In the genomic region with DNA sequence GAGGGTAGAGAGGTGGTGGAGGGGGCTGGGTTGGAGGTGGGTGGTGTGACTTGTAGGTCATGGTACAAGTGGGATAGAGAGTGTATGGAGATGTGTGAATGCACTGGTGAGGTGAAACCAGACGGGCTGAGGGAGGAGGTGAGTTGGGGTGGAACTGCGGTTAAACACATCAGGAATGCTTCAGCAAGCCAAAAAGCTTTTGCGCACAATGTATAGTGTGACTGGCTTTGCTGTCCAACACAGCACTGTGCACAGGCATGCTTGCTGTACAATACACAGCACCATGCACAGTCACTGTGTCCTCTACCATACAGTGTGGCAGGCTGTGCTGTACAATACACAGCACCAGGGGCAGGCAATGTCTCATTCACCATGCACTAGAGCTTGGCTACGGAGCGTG, we compare ENCODE assay signal across 14 mouse cellular contexts.
DNase-seq lines count a peak whose midpoint lies in the region; ATAC-seq lines count a peak whose summit lies in the region.
"Had no signal": no experiment of that assay in that cellular context is flagged by ENCODE, and none has a peak within 500 bp of the region (broad histone marks: within the 10 kb centered on the region; RNA-seq: fewer than 3 reads in every experiment).

No protein-coding gene starts in this region.

- no peak overlapping the region for H3K4me2 ChIP-seq in hindbrain, embryonic 12.5 days (replicated peaks)
- H3K4me2 ChIP-seq in hindbrain, embryonic 14.5 days (replicated peaks), result no peak overlapping the region
- H3K4me2 ChIP-seq in midbrain, embryonic 15.5 days, result no peak overlapping the region
- no peak overlapping the region for H3K4me2 ChIP-seq in heart, embryonic 11.5 days
- H3K4me2 ChIP-seq: embryonic facial prominence, embryonic 15.5 days; heart, embryonic 15.5 days had no signal

- no peak overlapping the region for H3K9ac ChIP-seq in hindbrain, embryonic 12.5 days
- H3K9ac ChIP-seq in hindbrain, embryonic 14.5 days, result no peak overlapping the region
- no peak overlapping the region for H3K9ac ChIP-seq in midbrain, embryonic 15.5 days
- H3K9ac ChIP-seq in heart, embryonic 11.5 days (ENCODE audit: low read depth, low read length), result no peak overlapping the region
- H3K9ac ChIP-seq: embryonic facial prominence, embryonic 15.5 days; heart, embryonic 15.5 days had no signal

- H3K36me3 ChIP-seq in hindbrain, embryonic 10.5 days, result no peaks in the 10 kb centered on the region
- no peaks in the 10 kb centered on the region for H3K36me3 ChIP-seq in hindbrain, embryonic 12.5 days
- no peaks in the 10 kb centered on the region for H3K36me3 ChIP-seq in hindbrain, embryonic 14.5 days (replicated peaks; ENCODE audit: control insufficient read depth, insufficient read depth)
- no peaks in the 10 kb centered on the region for H3K36me3 ChIP-seq in midbrain, embryonic 15.5 days (replicated peaks)
- H3K36me3 ChIP-seq in heart, embryonic 10.5 days, result no peaks in the 10 kb centered on the region
- no peaks in the 10 kb centered on the region for H3K36me3 ChIP-seq in heart, embryonic 11.5 days (ENCODE audit: control insufficient read depth, insufficient read depth, low read length)
- H3K36me3 ChIP-seq: embryonic facial prominence, embryonic 15.5 days; heart, embryonic 15.5 days had no signal

- no peak for DNase-seq in hindbrain, embryonic 10.5 days (ENCODE audit: low spot score)
- peak; percentile 69 for DNase-seq in brain, adult 2 months (ENCODE audit: low read depth, low spot score)
- no peak for DNase-seq in hindbrain, embryonic 14.5 days (ENCODE audit: low spot score)
- DNase-seq in heart, embryonic 10.5 days (ENCODE audit: low spot score), result no peak
- DNase-seq: cerebellum, adult 9-11 months; gastrocnemius, postnatal 14 days; liver had no signal

- ATAC-seq in hindbrain, embryonic 12.5 days (ENCODE audit: low FRiP score), result no peak
- ATAC-seq in hindbrain, embryonic 14.5 days (ENCODE audit: low FRiP score), result no peak
- ATAC-seq in midbrain, embryonic 15.5 days (replicated peaks), result 0 out of 2 replicates have a peak, but pooled peaks have one; percentile 63
- ATAC-seq in CD4-positive, CD25-positive, alpha-beta regulatory T cell, adult 4 months, result no peak
- ATAC-seq in heart, embryonic 11.5 days (replicated peaks; ENCODE audit: insufficient number of reproducible peaks, low FRiP score, low TSS enrichment), result no peak
- ATAC-seq: intestine, postnatal 0 days had no signal

- no peak overlapping the region for H3K4me3 ChIP-seq in hindbrain, embryonic 10.5 days
- no peak overlapping the region for H3K4me3 ChIP-seq in hindbrain, embryonic 12.5 days
- H3K4me3 ChIP-seq in hindbrain, embryonic 14.5 days (replicated peaks; ENCODE audit: low read length), result no peak overlapping the region
- H3K4me3 ChIP-seq in midbrain, embryonic 15.5 days, result no peak overlapping the region
- H3K4me3 ChIP-seq in heart, embryonic 10.5 days, result no peak overlapping the region
- H3K4me3 ChIP-seq in heart, embryonic 11.5 days (ENCODE audit: low read depth, low read length), result no peak overlapping the region
- H3K4me3 ChIP-seq: embryonic facial prominence, embryonic 15.5 days; heart, embryonic 15.5 days had no signal

- no peaks in the 10 kb centered on the region for H3K27me3 ChIP-seq in hindbrain, embryonic 10.5 days (ENCODE audit: insufficient read depth, poor library complexity, severe bottlenecking)
- H3K27me3 ChIP-seq in hindbrain, embryonic 12.5 days, result no peaks in the 10 kb centered on the region; the same call in 1 of the 2 replicates
- no peaks in the 10 kb centered on the region for H3K27me3 ChIP-seq in hindbrain, embryonic 14.5 days (ENCODE audit: control insufficient read depth, insufficient read depth, low read length)
- H3K27me3 ChIP-seq in midbrain, embryonic 15.5 days (replicated peaks), result no peaks in the 10 kb centered on the region
- H3K27me3 ChIP-seq in heart, embryonic 10.5 days (ENCODE audit: insufficient read depth, poor library complexity, severe bottlenecking), result no peaks in the 10 kb centered on the region
- no peaks in the 10 kb centered on the region for H3K27me3 ChIP-seq in heart, embryonic 11.5 days (ENCODE audit: control insufficient read depth, insufficient read depth, low read length)
- H3K27me3 ChIP-seq: embryonic facial prominence, embryonic 15.5 days; heart, embryonic 15.5 days had no signal

- 94% methylated on average over 5 of the region's 5 CpGs for WGBS in hindbrain, embryonic 10.5 days
- 88% methylated on average over 5 of the region's 5 CpGs for WGBS in hindbrain, embryonic 12.5 days
- WGBS in hindbrain, embryonic 14.5 days, result 88% methylated on average over 5 of the region's 5 CpGs
- 89% methylated on average over 5 of the region's 5 CpGs for WGBS in midbrain, embryonic 15.5 days
- WGBS in heart, embryonic 10.5 days, result 86% methylated on average over 5 of the region's 5 CpGs
- 81% methylated on average over 5 of the region's 5 CpGs for WGBS in heart, embryonic 11.5 days (ENCODE audit: insufficient replicate concordance)

- peaks cover 15% of the 10 kb centered on the region for H3K4me1 ChIP-seq in hindbrain, embryonic 10.5 days (replicated peaks)
- H3K4me1 ChIP-seq in hindbrain, embryonic 12.5 days, result peaks cover 8% of the 10 kb centered on the region; the same call in 1 of the 2 replicates
- peaks cover 13% of the 10 kb centered on the region; the same call in 1 of the 2 replicates for H3K4me1 ChIP-seq in hindbrain, embryonic 14.5 days (replicated peaks; ENCODE audit: control insufficient read depth, insufficient read depth, low read length)
- peaks cover 16% of the 10 kb centered on the region for H3K4me1 ChIP-seq in midbrain, embryonic 15.5 days
- no peaks in the 10 kb centered on the region for H3K4me1 ChIP-seq in heart, embryonic 10.5 days
- no peaks in the 10 kb centered on the region for H3K4me1 ChIP-seq in heart, embryonic 11.5 days (ENCODE audit: control insufficient read depth, insufficient read depth, low read length)
- H3K4me1 ChIP-seq: embryonic facial prominence, embryonic 15.5 days; heart, embryonic 15.5 days had no signal

- peak overlapping the region; percentile 45 for H3K27ac ChIP-seq in hindbrain, embryonic 10.5 days
- H3K27ac ChIP-seq in hindbrain, embryonic 12.5 days, result no peak overlapping the region
- H3K27ac ChIP-seq in hindbrain, embryonic 14.5 days, result peak overlapping the region; percentile 34; the same call in 1 of the 2 replicates
- H3K27ac ChIP-seq in midbrain, embryonic 15.5 days, result peak overlapping the region; percentile 66; the same call in 1 of the 2 replicates
- H3K27ac ChIP-seq in heart, embryonic 10.5 days, result no peak overlapping the region
- no peak overlapping the region for H3K27ac ChIP-seq in heart, embryonic 11.5 days (ENCODE audit: low read depth, low read length)
- H3K27ac ChIP-seq: embryonic facial prominence, embryonic 15.5 days; heart, embryonic 15.5 days had no signal

- peaks cover 6% of the 10 kb centered on the region for H3K9me3 ChIP-seq in hindbrain, embryonic 10.5 days
- H3K9me3 ChIP-seq in hindbrain, embryonic 12.5 days (replicated peaks), result peaks cover 3% of the 10 kb centered on the region; the same call in 1 of the 2 replicates
- H3K9me3 ChIP-seq in hindbrain, embryonic 14.5 days (ENCODE audit: control insufficient read depth, low read length), result peaks cover 10% of the 10 kb centered on the region
- no peaks in the 10 kb centered on the region; the same call in 1 of the 2 replicates for H3K9me3 ChIP-seq in midbrain, embryonic 15.5 days
- 0 out of 2 replicates have a peak, but pooled peaks cover 3% of the 10 kb centered on the region for H3K9me3 ChIP-seq in heart, embryonic 10.5 days
- H3K9me3 ChIP-seq in heart, embryonic 11.5 days (replicated peaks; ENCODE audit: control insufficient read depth, low read length), result no peaks in the 10 kb centered on the region
- H3K9me3 ChIP-seq: embryonic facial prominence, embryonic 15.5 days; heart, embryonic 15.5 days had no signal

Comparison
In these comparisons a context has a peak if more than half of its experiments do, and no peak if none do; other contexts are left out.
1. H3K27ac ChIP-seq: peak in hindbrain, embryonic 10.5 days (single experiment), hindbrain, embryonic 14.5 days (single experiment) and midbrain, embryonic 15.5 days (single experiment); none in hindbrain, embryonic 12.5 days (single experiment), heart, embryonic 10.5 days (single experiment) and heart, embryonic 11.5 days (single experiment).